Mouse (Mus musculus) hindbrain, embryonic 13.5 days (tissue): Measurements from ENCODE around the gene Cnot3. TPM values are rescaled to one million over a fixed set of nuclear protein-coding genes. Genes with fewer than 3 reads are reported as not detected.
"Not testable (repeated sequence)": the region's sequence is repeated elsewhere in the genome, so short reads cannot be mapped to it uniquely, and the experiment has no call there.

Experiments used
- ATAC-seq: fragments of 200-750 bp; cut with Nextera tagmentation; 2 replicates; pipeline ENCODE4 v1.8.0; 2017; ENCODE audit warnings: moderate TSS enrichment; ENCODE audit not compliant: low FRiP score
- H3K27ac ChIP-seq: fragments of 300-500 bp; sonication (generic); 2 replicates; pipeline ENCODE4 v1.5.1; 2015; ENCODE audit warnings: inconsistent platforms, mild to moderate bottlenecking, moderate library complexity
- H3K27me3 ChIP-seq: fragments of 300-500 bp; sonication (generic); 2 replicates; pipeline ENCODE4 v1.6.1; 2015; ENCODE audit warnings: mild to moderate bottlenecking, inconsistent platforms
- H3K36me3 ChIP-seq: fragments of 300-500 bp; sonication (generic); 2 replicates; pipeline ENCODE4 v1.6.1; 2015; ENCODE audit warnings: mild to moderate bottlenecking, inconsistent platforms
- H3K4me1 ChIP-seq: fragments of 300-500 bp; sonication (generic); replicated peaks from 2 replicates; pipeline ENCODE4 v1.6.1; 2015; ENCODE audit warnings: inconsistent platforms
- H3K4me2 ChIP-seq: fragments of 300-500 bp; sonication (generic); 2 replicates; pipeline ENCODE4 v1.6.1; 2015; ENCODE audit warnings: inconsistent platforms, mild to moderate bottlenecking, moderate library complexity
- H3K4me3 ChIP-seq: fragments of 300-500 bp; sonication (generic); 2 replicates; pipeline ENCODE4 v1.5.1; 2015; ENCODE audit warnings: mild to moderate bottlenecking, inconsistent platforms
- H3K9ac ChIP-seq: fragments of 300-500 bp; sonication (generic); 2 replicates; pipeline ENCODE4 v1.6.1; 2015; ENCODE audit warnings: mild to moderate bottlenecking, inconsistent platforms
- H3K9me3 ChIP-seq: fragments of 300-500 bp; sonication (generic); 2 replicates; pipeline ENCODE4 v1.6.1; 2016; ENCODE audit warnings: inconsistent platforms
- WGBS: fragments of 180-500 bp; shearing (Covaris S2); methylation state at CpG from one replicate; pipeline ENCODE4 v1.1.7; 2015; 5-methylcytosine and 5-hydroxymethylcytosine counted together
- polyA plus RNA-seq: library from polyadenylated mRNA; unstranded; fragments of >200 nt; fragmentation: Nextera tagmentation; extraction: Ambion mirVana; gene quantifications from 2 replicates; pipeline ENCODE4 v1.2.1, GENCODE M21; 2015

Cnot3 gene
- polyA plus RNA-seq, result 47.1 and 49.9 TPM in 2 replicates

DNA sequence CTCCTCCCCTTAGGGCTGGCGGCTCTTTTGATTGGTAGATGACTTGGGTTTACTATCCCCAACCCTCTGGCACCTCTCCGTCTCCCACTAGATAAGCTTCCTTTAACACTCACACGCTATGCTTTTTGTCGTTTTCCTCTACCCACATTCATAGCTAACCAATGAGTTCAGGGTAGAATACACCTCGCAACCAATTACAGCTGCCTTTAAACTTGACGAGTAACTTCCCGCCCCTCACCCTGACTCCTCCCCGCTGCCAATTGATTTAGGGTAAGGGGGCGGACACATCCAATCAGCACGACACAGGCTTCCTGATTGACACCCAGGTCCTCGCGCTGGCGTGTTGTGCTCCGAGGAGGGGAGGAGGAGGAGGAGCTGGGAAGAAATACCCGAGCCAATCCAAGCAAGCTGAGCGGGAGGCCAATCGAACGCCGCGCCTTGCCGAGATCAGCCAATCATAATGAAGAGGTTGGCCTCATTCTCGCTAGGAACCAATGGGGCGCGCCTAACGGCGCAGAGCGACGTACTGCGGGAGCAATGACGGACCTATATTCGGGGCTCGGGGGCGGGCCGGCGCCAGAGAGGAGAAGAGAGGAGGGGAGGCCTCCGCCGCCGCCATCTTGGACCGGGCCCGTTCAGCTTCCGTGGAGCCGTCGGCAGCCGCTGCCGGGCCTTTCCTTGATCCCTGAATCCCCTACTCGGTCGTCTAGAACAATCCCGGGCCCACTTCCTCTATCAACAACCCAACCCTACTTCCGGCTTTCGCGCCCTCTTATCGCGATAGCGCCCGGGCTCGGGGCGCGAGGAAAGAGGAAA is at the start of gene Cnot3:
Cnot3 (plus strand) TSS at position 597 of the 816 bp plus-strand sequence.
- WGBS, result under 1% methylated on average over 53 of the region's 58 CpGs
- Histone ChIP-seq H3K27me3 (no peaks in the 10 kb centered on the region; the same call in 1 of the 2 replicates), H3K9ac (peak within 1 kb of the TSS; percentile 98), H3K4me2 (peak within 1 kb of the TSS; percentile 85), H3K27ac (peak within 1 kb of the TSS; percentile 97), H3K4me3 (peak within 1 kb of the TSS; percentile 98), H3K4me1 (peaks cover 49% of the 10 kb centered on the region), H3K36me3 (peaks cover 20% of the 10 kb centered on the region), H3K9me3 (no peaks in the 10 kb centered on the region)
- ATAC-seq, result peak; percentile 99

GRCm38 (mm10) chr7:3597755-3598154 is 47.3 kb upstream of the Cnot3 start:
- not testable (repeated sequence) for ATAC-seq, H3K4me2 ChIP-seq, H3K9ac ChIP-seq, H3K27ac ChIP-seq, H3K4me1 ChIP-seq, H3K27me3 ChIP-seq, H3K36me3 ChIP-seq, H3K9me3 ChIP-seq, H3K4me3 ChIP-seq
- WGBS, result 74% methylated on average over 1 of the region's 1 CpGs

- Histone ChIP-seq H3K9me3 (no peaks in the 10 kb centered on the region), H3K27me3 (no peaks in the 10 kb centered on the region), H3K4me3 (no peak overlapping the region), H3K36me3 (no peaks in the 10 kb centered on the region), H3K9ac (no peak overlapping the region), H3K4me2 (no peak overlapping the region), H3K4me1 (no peaks in the 10 kb centered on the region), H3K27ac (no peak overlapping the region)
- peak; percentile 71 for ATAC-seq
- WGBS, result 16% methylated on average over 4 of the region's 4 CpGs
Measured at GRCm38 (mm10) chr7:3601119-3601518, 43.9 kb upstream of the Cnot3 start.

- H3K36me3 ChIP-seq, result no peaks in the 10 kb centered on the region
- ATAC-seq, result no peak
- no peak overlapping the region for H3K4me3 ChIP-seq
- no peaks in the 10 kb centered on the region for H3K27me3 ChIP-seq
- no peaks in the 10 kb centered on the region for H3K9me3 ChIP-seq
- no peaks in the 10 kb centered on the region for H3K4me1 ChIP-seq
- no peak overlapping the region for H3K9ac ChIP-seq
- 14% methylated on average over 2 of the region's 2 CpGs for WGBS
- no peak overlapping the region for H3K4me2 ChIP-seq
- no peak overlapping the region for H3K27ac ChIP-seq
Measured at GRCm38 (mm10) chr7:3606798-3607197, 38.3 kb upstream of the Cnot3 start.

- no peak overlapping the region for H3K27ac ChIP-seq
- H3K9me3 ChIP-seq, result no peaks in the 10 kb centered on the region
- no peaks in the 10 kb centered on the region for H3K4me1 ChIP-seq
- no peak overlapping the region for H3K9ac ChIP-seq
- no peaks in the 10 kb centered on the region for H3K36me3 ChIP-seq
- no peaks in the 10 kb centered on the region for H3K27me3 ChIP-seq
- H3K4me3 ChIP-seq, result no peak overlapping the region
- no peak for ATAC-seq
- WGBS, result 90% methylated on average over 6 of the region's 6 CpGs
- no peak overlapping the region for H3K4me2 ChIP-seq
Measured at GRCm38 (mm10) chr7:3607391-3607790, 37.7 kb upstream of the Cnot3 start.

DNA sequence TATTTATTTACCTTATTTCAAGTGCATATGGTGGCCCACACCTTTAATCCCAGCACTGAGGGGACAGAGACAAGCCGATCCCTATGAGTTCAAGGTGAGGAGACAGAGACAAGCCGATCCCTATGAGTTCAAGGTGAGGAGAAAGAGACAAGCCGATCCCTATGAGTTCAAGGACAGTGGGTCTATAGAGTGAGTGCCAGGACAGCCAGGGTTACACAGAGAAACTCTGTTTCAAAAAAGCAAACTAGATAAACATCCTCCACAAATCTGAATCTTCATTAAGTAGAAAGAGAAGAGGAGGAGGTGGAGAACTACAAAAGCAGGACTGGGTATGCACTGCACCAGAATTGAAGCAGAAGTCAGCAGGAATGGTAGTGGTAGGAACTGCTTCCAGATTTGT is 36.4 kb upstream of the Cnot3 start:
- no peak overlapping the region for H3K4me2 ChIP-seq
- 94% methylated on average over 3 of the region's 3 CpGs for WGBS

GRCm38 (mm10) chr7:3609082-3609481 is 36.0 kb upstream of the Cnot3 start:
- 67% methylated on average over 3 of the region's 3 CpGs for WGBS
- Histone ChIP-seq H3K27ac (no peak overlapping the region), H3K4me3 (no peak overlapping the region), H3K4me1 (no peaks in the 10 kb centered on the region), H3K9me3 (no peaks in the 10 kb centered on the region), H3K4me2 (no peak overlapping the region), H3K36me3 (no peaks in the 10 kb centered on the region), H3K9ac (no peak overlapping the region), H3K27me3 (no peaks in the 10 kb centered on the region)
- ATAC-seq, result no peak

More for the DNA sequence above, 36.4 kb upstream of the Cnot3 start:
- no peak for ATAC-seq
- H3K4me3 ChIP-seq, result no peak overlapping the region
- no peaks in the 10 kb centered on the region for H3K36me3 ChIP-seq
- H3K27ac ChIP-seq, result no peak overlapping the region
- H3K9me3 ChIP-seq, result no peaks in the 10 kb centered on the region
- H3K27me3 ChIP-seq, result no peaks in the 10 kb centered on the region
- H3K4me1 ChIP-seq, result no peaks in the 10 kb centered on the region
- H3K9ac ChIP-seq, result no peak overlapping the region

DNA sequence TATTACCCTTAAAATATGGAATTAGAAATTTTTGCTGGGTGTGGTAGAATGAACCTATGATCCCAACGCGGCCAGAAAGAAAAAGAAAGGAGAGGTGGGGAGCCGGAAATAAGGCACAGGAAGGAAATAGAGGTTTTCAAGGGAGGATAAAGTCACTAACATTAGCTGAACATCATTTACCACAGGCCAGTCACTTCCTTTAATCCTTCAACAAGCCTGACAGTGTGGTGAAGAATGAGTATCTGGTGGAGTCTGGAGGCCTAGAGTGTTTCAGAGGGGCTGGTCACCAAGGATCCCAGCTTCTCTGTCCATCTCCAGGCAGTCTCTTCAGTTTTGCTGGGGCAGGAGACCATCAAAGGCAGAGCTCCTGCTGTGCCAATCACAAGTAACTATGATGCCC is 34.6 kb upstream of the Cnot3 start:
- Histone ChIP-seq H3K9ac (no peak overlapping the region), H3K4me2 (no peak overlapping the region), H3K4me3 (no peak overlapping the region), H3K27ac (no peak overlapping the region), H3K4me1 (no peaks in the 10 kb centered on the region), H3K36me3 (no peaks in the 10 kb centered on the region), H3K27me3 (no peaks in the 10 kb centered on the region), H3K9me3 (no peaks in the 10 kb centered on the region)
- 94% methylated on average over 3 of the region's 3 CpGs for WGBS
- no peak for ATAC-seq

GRCm38 (mm10) chr7:3611006-3611405 is 34.1 kb upstream of the Cnot3 start:
- H3K27me3 ChIP-seq, result no peaks in the 10 kb centered on the region
- H3K27ac ChIP-seq, result no peak overlapping the region
- ATAC-seq, result no peak
- H3K4me2 ChIP-seq, result no peak overlapping the region
- 89% methylated on average over 13 of the region's 13 CpGs for WGBS
- H3K4me3 ChIP-seq, result no peak overlapping the region
- H3K4me1 ChIP-seq, result no peaks in the 10 kb centered on the region
- no peaks in the 10 kb centered on the region for H3K36me3 ChIP-seq
- H3K9me3 ChIP-seq, result no peaks in the 10 kb centered on the region
- no peak overlapping the region for H3K9ac ChIP-seq

DNA sequence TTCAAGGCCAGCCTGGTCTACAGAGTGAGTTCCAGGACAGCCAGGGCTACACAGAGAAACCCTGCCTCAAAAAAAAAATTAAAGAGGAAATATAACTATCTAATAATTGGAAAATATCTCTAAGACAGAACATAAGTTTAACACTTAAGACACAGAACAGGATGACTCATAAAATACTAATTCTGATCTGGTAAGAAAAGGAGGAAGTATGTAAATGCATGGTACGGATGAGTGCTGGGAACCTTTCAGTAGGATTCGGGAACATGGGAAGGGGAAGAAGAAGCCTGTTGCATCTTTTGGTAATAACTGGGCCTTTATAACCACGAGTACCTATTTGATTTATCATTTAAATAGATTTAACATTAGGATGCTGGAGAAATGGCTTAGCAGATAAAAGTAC is 31.0 kb upstream of the Cnot3 start:
- Histone ChIP-seq H3K27ac (no peak overlapping the region), H3K36me3 (peaks cover 1% of the 10 kb centered on the region), H3K4me3 (no peak overlapping the region), H3K4me2 (no peak overlapping the region), H3K9me3 (no peaks in the 10 kb centered on the region), H3K27me3 (no peaks in the 10 kb centered on the region), H3K9ac (no peak overlapping the region), H3K4me1 (peaks cover 15% of the 10 kb centered on the region)
- WGBS, result 79% methylated on average over 3 of the region's 3 CpGs
- no peak for ATAC-seq

DNA sequence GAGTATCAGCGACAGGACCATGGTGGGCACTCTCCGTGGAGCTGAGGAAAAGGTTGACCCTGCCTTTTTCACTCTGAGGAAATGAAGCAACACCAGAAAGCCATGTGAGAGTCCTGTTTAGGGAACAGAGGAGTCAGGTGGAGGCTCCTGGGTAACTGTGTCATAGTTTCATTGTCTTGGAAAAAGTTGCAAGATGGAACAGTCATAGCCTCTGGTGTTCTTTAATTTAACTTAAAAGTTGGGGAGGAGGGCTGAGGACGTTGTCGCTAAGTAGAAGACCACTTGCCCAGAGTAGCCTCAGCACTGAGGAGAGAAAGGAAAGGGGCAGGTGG is 29.0 kb upstream of the Cnot3 start, which contains the start of gene Oscar:
Oscar (minus strand) TSS at position 101 of the 332 bp plus-strand sequence.
- Histone ChIP-seq H3K27me3 (no peaks in the 10 kb centered on the region), H3K9me3 (no peaks in the 10 kb centered on the region), H3K4me2 (peak within 1 kb of the TSS; percentile 92; the same call in 1 of the 2 replicates), H3K9ac (no peak within 1 kb of the TSS), H3K4me3 (peak within 1 kb of the TSS; percentile 72), H3K27ac (no peak within 1 kb of the TSS), H3K4me1 (peaks cover 18% of the 10 kb centered on the region), H3K36me3 (peaks cover 21% of the 10 kb centered on the region)
- 81% methylated on average over 4 of the region's 4 CpGs for WGBS
- no peak for ATAC-seq

DNA sequence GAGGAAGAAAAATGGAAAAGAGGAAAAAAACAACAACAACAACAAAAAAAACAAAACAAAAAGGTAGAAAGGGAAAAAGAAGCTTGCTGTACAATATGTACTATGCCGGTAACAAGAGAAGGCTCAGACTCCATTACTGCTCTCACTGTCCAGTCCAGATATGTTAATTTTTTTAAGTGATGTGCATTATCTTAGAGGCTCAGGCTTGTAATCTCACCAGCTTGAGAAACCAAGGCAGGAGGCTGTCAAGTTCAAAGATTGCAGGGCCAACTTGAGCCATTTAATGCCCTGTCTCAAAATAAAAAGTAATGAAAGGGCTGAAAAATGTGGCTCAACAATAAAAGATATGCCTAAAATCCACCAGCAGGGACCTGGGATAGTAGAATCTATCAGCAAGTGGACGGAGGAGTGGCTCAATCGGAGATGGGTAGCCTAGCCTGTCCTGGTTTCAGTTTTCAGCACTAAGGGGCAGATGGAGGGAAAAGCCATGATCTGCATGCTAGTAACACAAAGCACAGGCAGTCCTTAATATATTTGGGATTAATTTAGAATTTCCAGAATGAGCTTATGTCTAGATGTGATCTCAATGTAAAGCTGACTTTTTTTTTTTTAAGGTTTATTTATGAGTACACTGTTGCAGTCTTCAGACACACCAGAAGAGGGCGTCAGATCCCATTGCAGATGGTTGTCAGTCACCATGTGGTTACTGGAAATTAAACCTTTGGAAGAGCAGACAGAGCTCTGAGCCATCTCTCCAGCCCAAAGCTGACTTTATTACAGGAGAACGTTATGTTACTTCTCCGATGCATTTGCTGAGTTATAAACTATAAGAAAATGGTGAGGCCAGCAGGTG is 28.5 kb upstream of the Cnot3 start:
- H3K9me3 ChIP-seq, result no peaks in the 10 kb centered on the region
- no peak overlapping the region for H3K9ac ChIP-seq
- no peak overlapping the region for H3K27ac ChIP-seq
- H3K36me3 ChIP-seq, result peaks cover 26% of the 10 kb centered on the region
- 43% methylated on average over 6 of the region's 6 CpGs for WGBS
- no peaks in the 10 kb centered on the region for H3K27me3 ChIP-seq
- no peak; the same call in 1 of the 2 replicates for ATAC-seq
- peak overlapping the region; percentile 72 for H3K4me3 ChIP-seq
- peaks cover 18% of the 10 kb centered on the region for H3K4me1 ChIP-seq
- peak overlapping the region; percentile 92; the same call in 1 of the 2 replicates for H3K4me2 ChIP-seq
